In genomic region chr4:148581422-148581821, GRCm38 (mm10) we compare ENCODE assay signal across 22 mouse cellular contexts. TPM values are rescaled to one million over a fixed set of nuclear protein-coding genes. Genes with fewer than 3 reads are reported as not detected.
DNase-seq lines count a peak whose midpoint lies in the region; ATAC-seq and TF ChIP-seq lines count a peak whose summit lies in the region.
"Had no signal": no experiment of that assay in that cellular context is flagged by ENCODE, and none has a peak within 500 bp of the region (broad histone marks: within the 10 kb centered on the region; RNA-seq: fewer than 3 reads in every experiment).

No protein-coding gene starts in this region.

- peak; percentile 0 for DNase-seq in gastrocnemius, adult 2 months
- no peak for DNase-seq in gastrocnemius, adult 18-20 months (ENCODE audit: low spot score)
- DNase-seq in limb, embryonic 10.5 days (ENCODE audit: low spot score) = no peak
- DNase-seq: adrenal gland, adult 2 months; adrenal gland, postnatal 14 days; embryo, embryonic 11 days; gastrocnemius, postnatal 25 days; heart, adult 2 months; heart, postnatal 14 days had no signal

- peaks cover 72% of the 10 kb centered on the region for H3K36me3 ChIP-seq in limb, embryonic 12.5 days
- H3K36me3 ChIP-seq in limb, embryonic 10.5 days = peaks cover 71% of the 10 kb centered on the region
- peaks cover 74% of the 10 kb centered on the region for H3K36me3 ChIP-seq in limb, embryonic 13.5 days
- H3K36me3 ChIP-seq in limb, embryonic 15.5 days = peaks cover 67% of the 10 kb centered on the region

- H3K4me1 ChIP-seq in limb, embryonic 12.5 days (replicated peaks) = no peaks in the 10 kb centered on the region
- H3K4me1 ChIP-seq in limb, embryonic 10.5 days = no peaks in the 10 kb centered on the region
- no peaks in the 10 kb centered on the region for H3K4me1 ChIP-seq in limb, embryonic 13.5 days
- H3K4me1 ChIP-seq in limb, embryonic 15.5 days = no peaks in the 10 kb centered on the region
- H3K4me1 ChIP-seq: embryonic facial prominence, embryonic 10.5 days; embryonic facial prominence, embryonic 13.5 days had no signal

- no peak overlapping the region for H3K27ac ChIP-seq in gastrocnemius, adult 2 months
- H3K27ac ChIP-seq in limb, embryonic 12.5 days = no peak overlapping the region
- no peak overlapping the region for H3K27ac ChIP-seq in limb, embryonic 10.5 days
- no peak overlapping the region for H3K27ac ChIP-seq in limb, embryonic 13.5 days
- H3K27ac ChIP-seq in limb, embryonic 15.5 days = no peak overlapping the region
- H3K27ac ChIP-seq: embryonic facial prominence, embryonic 10.5 days; embryonic facial prominence, embryonic 13.5 days; heart, adult 2 months; heart, embryonic 13.5 days; hindbrain, embryonic 14.5 days; hindbrain, postnatal 0 days had no signal

- intact Hi-C loops in gastrocnemius, adult 2 months (cut with DNase I) = no loop called here

- ATAC-seq in limb, embryonic 12.5 days (ENCODE audit: insufficient number of reproducible peaks, insufficient read depth, low FRiP score, low TSS enrichment, low read depth) = peak; percentile 48; the same call in 1 of the 2 replicates
- ATAC-seq in limb, embryonic 13.5 days (ENCODE audit: low FRiP score, low read depth) = 0 out of 2 replicates have a peak, but pooled peaks have one; percentile 50
- ATAC-seq in limb, embryonic 15.5 days (ENCODE audit: insufficient number of reproducible peaks, low FRiP score, low TSS enrichment, low read depth) = 0 out of 2 replicates have a peak, but pooled peaks have one; percentile 53
- ATAC-seq: CD4-positive, CD25-positive, alpha-beta regulatory T cell, adult 4 months; forebrain, embryonic 14.5 days; inflammation-experienced regulatory T-cells, adult 6 months; intestine, embryonic 16.5 days had no signal

- H3K9me3 ChIP-seq in limb, embryonic 12.5 days = no peaks in the 10 kb centered on the region
- no peaks in the 10 kb centered on the region for H3K9me3 ChIP-seq in limb, embryonic 10.5 days (replicated peaks)
- no peaks in the 10 kb centered on the region for H3K9me3 ChIP-seq in limb, embryonic 13.5 days
- H3K9me3 ChIP-seq in limb, embryonic 15.5 days = no peaks in the 10 kb centered on the region
- H3K9me3 ChIP-seq: embryonic facial prominence, embryonic 10.5 days; embryonic facial prominence, embryonic 13.5 days; heart, embryonic 13.5 days had no signal

- 91% methylated on average over 5 of the region's 5 CpGs for WGBS in limb, embryonic 12.5 days
- 93% methylated on average over 5 of the region's 5 CpGs for WGBS in limb, embryonic 10.5 days
- 88% methylated on average over 5 of the region's 5 CpGs for WGBS in limb, embryonic 13.5 days
- 87% methylated on average over 5 of the region's 5 CpGs for WGBS in limb, embryonic 15.5 days

- no peak for TF ChIP-seq CTCF in gastrocnemius, adult 2 months (IDR thresholded peaks at IDR 0.05)

- no peak overlapping the region for H3K9ac ChIP-seq in limb, embryonic 12.5 days (replicated peaks)
- no peak overlapping the region for H3K9ac ChIP-seq in limb, embryonic 13.5 days
- no peak overlapping the region for H3K9ac ChIP-seq in limb, embryonic 15.5 days
- H3K9ac ChIP-seq: embryonic facial prominence, embryonic 13.5 days; heart, embryonic 13.5 days; hindbrain, embryonic 14.5 days had no signal

- no peak overlapping the region for H3K4me3 ChIP-seq in gastrocnemius, adult 2 months
- no peak overlapping the region for H3K4me3 ChIP-seq in limb, embryonic 12.5 days (replicated peaks)
- no peak overlapping the region for H3K4me3 ChIP-seq in limb, embryonic 10.5 days
- H3K4me3 ChIP-seq in limb, embryonic 13.5 days = no peak overlapping the region
- H3K4me3 ChIP-seq in limb, embryonic 15.5 days = no peak overlapping the region
- H3K4me3 ChIP-seq: embryonic facial prominence, embryonic 10.5 days; embryonic facial prominence, embryonic 13.5 days; erythroblast, embryonic 14.5 days; heart, adult 2 months; heart, embryonic 13.5 days had no signal

- H3K4me2 ChIP-seq in limb, embryonic 12.5 days = no peak overlapping the region
- no peak overlapping the region for H3K4me2 ChIP-seq in limb, embryonic 13.5 days (replicated peaks)
- no peak overlapping the region for H3K4me2 ChIP-seq in limb, embryonic 15.5 days
- H3K4me2 ChIP-seq: embryonic facial prominence, embryonic 13.5 days; heart, embryonic 13.5 days; hindbrain, embryonic 14.5 days had no signal

- no peaks in the 10 kb centered on the region for H3K27me3 ChIP-seq in limb, embryonic 12.5 days
- no peaks in the 10 kb centered on the region for H3K27me3 ChIP-seq in limb, embryonic 10.5 days (ENCODE audit: low read depth, poor library complexity, severe bottlenecking)
- H3K27me3 ChIP-seq in limb, embryonic 13.5 days = no peaks in the 10 kb centered on the region
- H3K27me3 ChIP-seq in limb, embryonic 15.5 days = no peaks in the 10 kb centered on the region
- H3K27me3 ChIP-seq: embryonic facial prominence, embryonic 13.5 days; heart, embryonic 13.5 days had no signal

RNA-seq across cellular contexts. Expression of gene Srm, which starts 9.9 kb away (rescaled TPM):
- 10 to 100 TPM; 12.0 to 12.2 TPM for total RNA-seq in gastrocnemius, adult 2 months (2021)
- total RNA-seq in gastrocnemius, adult 18-20 months (2021) = 1 to 10 TPM; 8.7 to 9.5 TPM
- polyA plus RNA-seq in limb, embryonic 12.5 days (2016; fragmentation: Nextera tagmentation; extraction: Ambion mirVana) = 190 and 198 TPM in 2 replicates
- 249 and 363 TPM in 2 replicates for polyA plus RNA-seq in limb, embryonic 10.5 days (2016; fragmentation: Nextera tagmentation; extraction: Ambion mirVana)
- 216 and 223 TPM in 2 replicates for polyA plus RNA-seq in limb, embryonic 13.5 days (2015; fragmentation: Nextera tagmentation; extraction: Ambion mirVana)
- 247 and 256 TPM in 2 replicates for polyA plus RNA-seq in limb, embryonic 15.5 days (2015; fragmentation: Nextera tagmentation; extraction: Ambion mirVana)

RNA-seq across cellular contexts. Expression of gene Masp2, which starts 20.9 kb away (rescaled TPM):
- total RNA-seq in gastrocnemius, adult 2 months (2021) = under 1 TPM; 0.56 to 0.69 TPM
- under 1 TPM; 0.16 to 0.64 TPM for total RNA-seq in gastrocnemius, adult 18-20 months (2021)
- 0.10 and 0.24 TPM in 2 replicates for polyA plus RNA-seq in limb, embryonic 12.5 days (2016; fragmentation: Nextera tagmentation; extraction: Ambion mirVana)
- 0.33 and 0.51 TPM in 2 replicates for polyA plus RNA-seq in limb, embryonic 10.5 days (2016; fragmentation: Nextera tagmentation; extraction: Ambion mirVana)
- polyA plus RNA-seq in limb, embryonic 13.5 days (2015; fragmentation: Nextera tagmentation; extraction: Ambion mirVana) = 0.15 and 0.27 TPM in 2 replicates
- 0.32 and 0.45 TPM in 2 replicates for polyA plus RNA-seq in limb, embryonic 15.5 days (2015; fragmentation: Nextera tagmentation; extraction: Ambion mirVana)
- polyA plus RNA-seq: embryonic facial prominence, embryonic 10.5 days; forebrain, embryonic 14.5 days; heart, embryonic 13.5 days had no signal

RNA-seq across cellular contexts. Expression of gene Exosc10, which starts 23.2 kb away (rescaled TPM):
- total RNA-seq in gastrocnemius, adult 2 months (2021) = 10 to 100 TPM; 21.0 to 21.6 TPM
- total RNA-seq in gastrocnemius, adult 18-20 months (2021) = 10 to 100 TPM; 19.6 to 20.4 TPM
- polyA plus RNA-seq in limb, embryonic 12.5 days (2016; fragmentation: Nextera tagmentation; extraction: Ambion mirVana) = 110 and 113 TPM in 2 replicates
- 108 and 115 TPM in 2 replicates for polyA plus RNA-seq in limb, embryonic 10.5 days (2016; fragmentation: Nextera tagmentation; extraction: Ambion mirVana)
- polyA plus RNA-seq in limb, embryonic 13.5 days (2015; fragmentation: Nextera tagmentation; extraction: Ambion mirVana) = 103 TPM in 2 replicates
- 82.1 and 83.3 TPM in 2 replicates for polyA plus RNA-seq in limb, embryonic 15.5 days (2015; fragmentation: Nextera tagmentation; extraction: Ambion mirVana)

RNA-seq across cellular contexts. Expression of gene Tardbp, which starts 45.4 kb away (rescaled TPM):
- total RNA-seq in gastrocnemius, adult 2 months (2021) = 100 to 1,000 TPM; 132 to 136 TPM
- total RNA-seq in gastrocnemius, adult 18-20 months (2021) = 100 to 1,000 TPM; 112 to 130 TPM
- 398 and 416 TPM in 2 replicates for polyA plus RNA-seq in limb, embryonic 12.5 days (2016; fragmentation: Nextera tagmentation; extraction: Ambion mirVana)
- polyA plus RNA-seq in limb, embryonic 10.5 days (2016; fragmentation: Nextera tagmentation; extraction: Ambion mirVana) = 446 and 455 TPM in 2 replicates
- polyA plus RNA-seq in limb, embryonic 13.5 days (2015; fragmentation: Nextera tagmentation; extraction: Ambion mirVana) = 346 and 363 TPM in 2 replicates
- 287 and 301 TPM in 2 replicates for polyA plus RNA-seq in limb, embryonic 15.5 days (2015; fragmentation: Nextera tagmentation; extraction: Ambion mirVana)
